Mouse (Mus musculus): ENCODE measurements at regions not wholly inside any gene's neighbourhood (a gene's known extent, or its start where the extent isn't known, plus 50 kb on each side); places are given as distances from the start of the nearest gene placed in this dataset.
A peak's percentile ranks its signal among the peaks of the same experiment; 100 is the strongest.

- peak overlapping the region; percentile 33; the same call in 1 of the 2 replicates for H3K27ac ChIP-seq
- 45% methylated on average over 14 of the region's 14 CpGs for WGBS
Observed at GRCm38 (mm10) chr5:119462659-119463530, 207.6 kb upstream of the Tbx3 start.

GRCm38 (mm10) chr5:119464553-119464952, 205.9 kb upstream of the Tbx3 start:
- no peaks in the 10 kb centered on the region for H3K27me3 ChIP-seq (ENCODE audit: insufficient read depth, poor library complexity, severe bottlenecking)
- H3K9me3 ChIP-seq = no peaks in the 10 kb centered on the region
- 58% methylated on average over 4 of the region's 4 CpGs for WGBS
- H3K4me3 ChIP-seq = no peak overlapping the region
- H3K27ac ChIP-seq = no peak overlapping the region
- H3K36me3 ChIP-seq = no peaks in the 10 kb centered on the region
- no peak for DNase-seq (ENCODE audit: low spot score)
- peaks cover 15% of the 10 kb centered on the region for H3K4me1 ChIP-seq

More at GRCm38 (mm10) chr5:119462659-119463530, 207.6 kb upstream of the Tbx3 start:
- Histone ChIP-seq H3K4me1 (peaks cover 15% of the 10 kb centered on the region), H3K36me3 (no peaks in the 10 kb centered on the region), H3K4me3 (no peak overlapping the region), H3K27me3 (ENCODE audit: insufficient read depth, poor library complexity, severe bottlenecking) (no peaks in the 10 kb centered on the region), H3K9me3 (no peaks in the 10 kb centered on the region)
- DNase-seq (ENCODE audit: low spot score) = no peak

GRCm38 (mm10) chr5:119467346-119468085, 203.0 kb upstream of the Tbx3 start:
- Histone ChIP-seq H3K4me1 (peaks cover 9% of the 10 kb centered on the region), H3K27ac (no peak overlapping the region), H3K27me3 (ENCODE audit: insufficient read depth, poor library complexity, severe bottlenecking) (no peaks in the 10 kb centered on the region; the same call in 1 of the 2 replicates), H3K4me3 (no peak overlapping the region), H3K9me3 (no peaks in the 10 kb centered on the region), H3K36me3 (no peaks in the 10 kb centered on the region)
- no peak for DNase-seq (ENCODE audit: low spot score)
- WGBS = 82% methylated on average over 13 of the region's 13 CpGs

GRCm38 (mm10) chr5:119477926-119478325, 192.5 kb upstream of the Tbx3 start:
- Histone ChIP-seq H3K4me1 (peaks cover 10% of the 10 kb centered on the region), H3K4me3 (no peak overlapping the region), H3K36me3 (no peaks in the 10 kb centered on the region), H3K27ac (no peak overlapping the region), H3K27me3 (ENCODE audit: insufficient read depth, poor library complexity, severe bottlenecking) (peaks cover 12% of the 10 kb centered on the region; the same call in 1 of the 2 replicates), H3K9me3 (no peaks in the 10 kb centered on the region)
- 81% methylated on average over 2 of the region's 2 CpGs for WGBS
- DNase-seq (ENCODE audit: low spot score) = no peak

GRCm38 (mm10) chr5:119478331-119478730, 192.1 kb upstream of the Tbx3 start:
- WGBS = 73% methylated on average over 4 of the region's 4 CpGs
- Histone ChIP-seq H3K9me3 (no peaks in the 10 kb centered on the region), H3K36me3 (no peaks in the 10 kb centered on the region), H3K4me1 (peaks cover 10% of the 10 kb centered on the region), H3K4me3 (no peak overlapping the region), H3K27ac (no peak overlapping the region), H3K27me3 (ENCODE audit: insufficient read depth, poor library complexity, severe bottlenecking) (peaks cover 12% of the 10 kb centered on the region; the same call in 1 of the 2 replicates)
- no peak for DNase-seq (ENCODE audit: low spot score)

GRCm38 (mm10) chr5:119480191-119481190, 190.0 kb upstream of the Tbx3 start:
- no peak for DNase-seq (ENCODE audit: low spot score)

GRCm38 (mm10) chr5:119483706-119484105, 186.8 kb upstream of the Tbx3 start:
- H3K27ac ChIP-seq = no peak overlapping the region
- no peak for DNase-seq (ENCODE audit: low spot score)
- 69% methylated on average over 8 of the region's 8 CpGs for WGBS
- peaks cover 10% of the 10 kb centered on the region for H3K4me1 ChIP-seq
- no peaks in the 10 kb centered on the region for H3K36me3 ChIP-seq
- peaks cover 9% of the 10 kb centered on the region; the same call in 1 of the 2 replicates for H3K27me3 ChIP-seq (ENCODE audit: insufficient read depth, poor library complexity, severe bottlenecking)
- H3K9me3 ChIP-seq = no peaks in the 10 kb centered on the region
- no peak overlapping the region for H3K4me3 ChIP-seq

More at GRCm38 (mm10) chr5:119480191-119481190, 190.0 kb upstream of the Tbx3 start:
- H3K36me3 ChIP-seq = no peaks in the 10 kb centered on the region
- H3K27ac ChIP-seq = no peak overlapping the region
- 39% methylated on average over 28 of the region's 28 CpGs for WGBS
- H3K9me3 ChIP-seq = no peaks in the 10 kb centered on the region
- H3K27me3 ChIP-seq (ENCODE audit: insufficient read depth, poor library complexity, severe bottlenecking) = peaks cover 12% of the 10 kb centered on the region; the same call in 1 of the 2 replicates
- H3K4me3 ChIP-seq = no peak overlapping the region
- H3K4me1 ChIP-seq = peaks cover 10% of the 10 kb centered on the region

GRCm38 (mm10) chr5:119486196-119486595, 184.3 kb upstream of the Tbx3 start:
- H3K27me3 ChIP-seq (ENCODE audit: insufficient read depth, poor library complexity, severe bottlenecking) = 0 out of 2 replicates have a peak, but pooled peaks cover 9% of the 10 kb centered on the region
- DNase-seq (ENCODE audit: low spot score) = no peak

GRCm38 (mm10) chr5:119487184-119487583, 183.3 kb upstream of the Tbx3 start:
- Histone ChIP-seq H3K27ac (no peak overlapping the region), H3K4me3 (no peak overlapping the region), H3K4me1 (no peaks in the 10 kb centered on the region), H3K27me3 (ENCODE audit: insufficient read depth, poor library complexity, severe bottlenecking) (0 out of 2 replicates have a peak, but pooled peaks cover 17% of the 10 kb centered on the region), H3K36me3 (no peaks in the 10 kb centered on the region), H3K9me3 (no peaks in the 10 kb centered on the region)
- DNase-seq (ENCODE audit: low spot score) = no peak
- 83% methylated on average over 8 of the region's 8 CpGs for WGBS

More at GRCm38 (mm10) chr5:119486196-119486595, 184.3 kb upstream of the Tbx3 start:
- Histone ChIP-seq H3K36me3 (no peaks in the 10 kb centered on the region), H3K27ac (no peak overlapping the region), H3K4me1 (no peaks in the 10 kb centered on the region), H3K4me3 (no peak overlapping the region), H3K9me3 (no peaks in the 10 kb centered on the region)

- H3K27ac ChIP-seq = no peak overlapping the region
- H3K9me3 ChIP-seq = no peaks in the 10 kb centered on the region
- H3K36me3 ChIP-seq = no peaks in the 10 kb centered on the region
- H3K4me1 ChIP-seq = peaks cover 6% of the 10 kb centered on the region; the same call in 1 of the 2 replicates
- 92% methylated on average over 1 of the region's 1 CpGs for WGBS
- H3K4me3 ChIP-seq = no peak overlapping the region
- peaks cover 23% of the 10 kb centered on the region for H3K27me3 ChIP-seq (ENCODE audit: insufficient read depth, poor library complexity, severe bottlenecking)
- no peak for DNase-seq (ENCODE audit: low spot score)
Observed at GRCm38 (mm10) chr5:119497501-119497900, 173.0 kb upstream of the Tbx3 start.

GRCm38 (mm10) chr5:119498431-119498830, 172.0 kb upstream of the Tbx3 start:
- peaks cover 23% of the 10 kb centered on the region for H3K27me3 ChIP-seq (ENCODE audit: insufficient read depth, poor library complexity, severe bottlenecking)
- WGBS = 69% methylated on average over 6 of the region's 6 CpGs
- peaks cover 6% of the 10 kb centered on the region; the same call in 1 of the 2 replicates for H3K4me1 ChIP-seq
- no peak overlapping the region for H3K4me3 ChIP-seq
- H3K9me3 ChIP-seq = no peaks in the 10 kb centered on the region
- H3K27ac ChIP-seq = no peak overlapping the region
- no peaks in the 10 kb centered on the region for H3K36me3 ChIP-seq
- DNase-seq (ENCODE audit: low spot score) = no peak

- WGBS = 63% methylated on average over 14 of the region's 14 CpGs
- no peak for DNase-seq (ENCODE audit: low spot score)
- Histone ChIP-seq H3K27me3 (ENCODE audit: insufficient read depth, poor library complexity, severe bottlenecking) (no peaks in the 10 kb centered on the region), H3K4me1 (0 out of 2 replicates have a peak, but pooled peaks cover 6% of the 10 kb centered on the region), H3K36me3 (no peaks in the 10 kb centered on the region), H3K4me3 (no peak overlapping the region), H3K9me3 (no peaks in the 10 kb centered on the region), H3K27ac (peak overlapping the region; percentile 42; the same call in 1 of the 2 replicates)
Observed at GRCm38 (mm10) chr5:119507709-119508108, 162.8 kb upstream of the Tbx3 start.

Measured in heart, embryonic 10.5 days (tissue).